Mouse (Mus musculus): Measurements from ENCODE around the gene Ano9.

DNA sequence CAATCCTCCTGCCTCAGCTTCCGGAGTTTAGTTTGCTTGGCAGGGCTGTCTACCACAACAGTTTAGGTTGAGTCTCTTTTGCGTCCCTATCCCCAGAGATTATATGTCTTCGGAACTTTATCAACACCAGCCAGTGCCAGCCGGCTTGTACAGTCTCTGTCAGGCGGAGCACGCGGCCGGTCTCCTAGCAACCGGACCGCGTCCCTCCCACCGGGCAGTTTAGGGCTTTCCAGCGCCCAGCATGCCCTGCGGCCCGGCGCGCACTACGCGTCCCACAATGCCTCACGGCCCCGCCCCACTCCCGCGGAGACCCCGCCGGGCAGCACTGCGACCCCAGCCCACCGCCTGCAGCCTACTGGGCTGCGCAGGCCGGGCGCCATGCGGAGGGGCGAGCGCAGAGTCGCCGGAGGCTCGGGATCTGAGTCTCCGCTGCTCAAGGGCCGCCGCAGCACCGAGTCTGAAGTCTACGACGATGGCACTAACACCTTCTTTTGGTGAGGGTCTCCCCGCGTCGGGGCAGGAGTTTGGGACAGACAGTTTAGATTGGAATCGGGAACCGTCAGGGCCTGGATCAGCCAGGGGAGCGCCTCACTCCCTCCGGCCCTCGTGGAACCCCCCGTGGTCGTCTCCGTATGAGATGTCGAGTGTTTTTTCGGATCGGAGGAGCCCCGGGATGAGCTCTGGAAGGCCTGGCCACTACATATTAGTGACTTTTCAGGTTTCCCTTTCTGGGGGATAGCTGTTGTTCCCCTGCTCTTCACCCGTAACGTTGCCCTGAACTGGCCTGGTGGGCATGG lies 13.6 kb upstream of the Ano9 start:
- no peak for TF ChIP-seq CTCF (IDR thresholded peaks at IDR 0.05; ENCODE audit: control insufficient read depth, insufficient read depth, low read length)
- TF ChIP-seq POLR2A (IDR thresholded peaks at IDR 0.05; ENCODE audit: borderline replicate concordance, control insufficient read depth, low read depth, low read length), result peak; percentile 41; the same call in 1 of the 2 replicates

All from bone marrow, adult 2 months (tissue).